8 mouse cellular contexts compared by ENCODE assay signal in genomic region chr5:142879318-142880175, GRCm38 (mm10). TPM values are rescaled to one million over a fixed set of nuclear protein-coding genes. Genes with fewer than 3 reads are reported as not detected.
DNase-seq lines count a peak whose midpoint lies in the region; ATAC-seq and TF ChIP-seq lines count a peak whose summit lies in the region.

No protein-coding gene starts in this region.

- TF ChIP-seq EP300 in liver, embryonic 14.5 days (IDR thresholded peaks at IDR 0.05; ENCODE audit: low read depth), result no peak
- TF ChIP-seq EP300 in stomach, postnatal 0 days (optimal IDR thresholded peaks at IDR 0.05), result no peak

- H3K36me3 ChIP-seq in embryonic facial prominence, embryonic 14.5 days (ENCODE audit: control insufficient read depth, insufficient read depth, low read length), result peaks cover 56% of the 10 kb centered on the region
- peaks cover 39% of the 10 kb centered on the region for H3K36me3 ChIP-seq in heart, embryonic 14.5 days (ENCODE audit: control insufficient read depth, insufficient read depth, low read length)
- H3K36me3 ChIP-seq in kidney, postnatal 0 days (ENCODE audit: insufficient read depth, low read length), result peaks cover 20% of the 10 kb centered on the region; the same call in 1 of the 2 replicates
- H3K36me3 ChIP-seq in liver, embryonic 14.5 days (replicated peaks; ENCODE audit: control insufficient read depth, insufficient read depth, low read depth), result no peaks in the 10 kb centered on the region
- H3K36me3 ChIP-seq in neural tube, embryonic 11.5 days (ENCODE audit: control insufficient read depth, insufficient read depth, low read length), result peaks cover 8% of the 10 kb centered on the region
- peaks cover 6% of the 10 kb centered on the region for H3K36me3 ChIP-seq in stomach, postnatal 0 days (ENCODE audit: control insufficient read depth, insufficient read depth, low read length)

- no peak overlapping the region for H3K4me2 ChIP-seq in embryonic facial prominence, embryonic 14.5 days (ENCODE audit: low read depth, low read length)
- H3K4me2 ChIP-seq in heart, embryonic 14.5 days (ENCODE audit: low read length), result no peak overlapping the region
- no peak overlapping the region for H3K4me2 ChIP-seq in kidney, postnatal 0 days (ENCODE audit: low read length)
- no peak overlapping the region for H3K4me2 ChIP-seq in liver, embryonic 14.5 days (ENCODE audit: low read depth)
- no peak overlapping the region for H3K4me2 ChIP-seq in neural tube, embryonic 11.5 days (ENCODE audit: low read depth)
- H3K4me2 ChIP-seq in stomach, postnatal 0 days (replicated peaks; ENCODE audit: low read depth), result no peak overlapping the region

- H3K27me3 ChIP-seq in embryonic facial prominence, embryonic 14.5 days (replicated peaks; ENCODE audit: control insufficient read depth, insufficient read depth, low read length), result no peaks in the 10 kb centered on the region
- H3K27me3 ChIP-seq in heart, embryonic 14.5 days (ENCODE audit: control insufficient read depth, insufficient read depth, low read length), result no peaks in the 10 kb centered on the region
- no peaks in the 10 kb centered on the region for H3K27me3 ChIP-seq in kidney, postnatal 0 days (ENCODE audit: insufficient read depth, low read length)
- H3K27me3 ChIP-seq in liver, embryonic 14.5 days (ENCODE audit: control insufficient read depth, insufficient read depth, low read length), result no peaks in the 10 kb centered on the region
- H3K27me3 ChIP-seq in neural tube, embryonic 11.5 days (ENCODE audit: control insufficient read depth, insufficient read depth, low read length), result no peaks in the 10 kb centered on the region
- H3K27me3 ChIP-seq in stomach, postnatal 0 days (ENCODE audit: control insufficient read depth, insufficient read depth, low read length), result no peaks in the 10 kb centered on the region

- peak; percentile 75 for ATAC-seq in embryonic facial prominence, embryonic 14.5 days (ENCODE audit: low read depth)
- 0 out of 2 replicates have a peak, but pooled peaks have one; percentile 48 for ATAC-seq in heart, embryonic 14.5 days (ENCODE audit: insufficient number of reproducible peaks, insufficient read depth, low FRiP score, low read depth)
- peak; percentile 72 for ATAC-seq in kidney, postnatal 0 days (replicated peaks; ENCODE audit: low FRiP score, low read depth)
- peak; percentile 74 for ATAC-seq in liver, embryonic 14.5 days (ENCODE audit: insufficient read depth)
- ATAC-seq in neural tube, embryonic 11.5 days (ENCODE audit: insufficient read depth, low FRiP score, low TSS enrichment), result peak; percentile 62; the same call in 1 of the 2 replicates
- ATAC-seq in stomach, postnatal 0 days (ENCODE audit: low FRiP score, low TSS enrichment), result peak; percentile 76

- WGBS in embryonic facial prominence, embryonic 14.5 days, result 64% methylated on average over 8 of the region's 8 CpGs
- WGBS in heart, embryonic 14.5 days, result 59% methylated on average over 8 of the region's 8 CpGs
- 61% methylated on average over 8 of the region's 8 CpGs for WGBS in kidney, postnatal 0 days
- WGBS in liver, embryonic 14.5 days (ENCODE audit: insufficient replicate concordance), result 46% methylated on average over 8 of the region's 8 CpGs
- WGBS in neural tube, embryonic 11.5 days, result 68% methylated on average over 8 of the region's 8 CpGs
- WGBS in stomach, postnatal 0 days, result 58% methylated on average over 8 of the region's 8 CpGs

- no peaks in the 10 kb centered on the region for H3K9me3 ChIP-seq in embryonic facial prominence, embryonic 14.5 days (ENCODE audit: control insufficient read depth, low read length)
- H3K9me3 ChIP-seq in heart, embryonic 14.5 days (ENCODE audit: control insufficient read depth, low read length), result no peaks in the 10 kb centered on the region
- no peaks in the 10 kb centered on the region for H3K9me3 ChIP-seq in kidney, postnatal 0 days (replicated peaks; ENCODE audit: low read length)
- no peaks in the 10 kb centered on the region for H3K9me3 ChIP-seq in liver, embryonic 14.5 days (ENCODE audit: control insufficient read depth, low read length)
- no peaks in the 10 kb centered on the region for H3K9me3 ChIP-seq in neural tube, embryonic 11.5 days (ENCODE audit: control insufficient read depth, low read length)
- H3K9me3 ChIP-seq in stomach, postnatal 0 days (ENCODE audit: control insufficient read depth, low read length), result no peaks in the 10 kb centered on the region

- peaks cover 2% of the 10 kb centered on the region; the same call in 1 of the 2 replicates for H3K4me1 ChIP-seq in embryonic facial prominence, embryonic 14.5 days (ENCODE audit: control insufficient read depth, insufficient read depth, low read length)
- H3K4me1 ChIP-seq in heart, embryonic 14.5 days (ENCODE audit: control insufficient read depth in 2 of 2, insufficient read depth in 2 of 2, low read length in 2 of 2), result peaks cover 3 to 16% of the 10 kb centered on the region in 2 experiments; a peak in 3 of 4 replicates
- peaks cover 10% of the 10 kb centered on the region; the same call in 1 of the 2 replicates for H3K4me1 ChIP-seq in kidney, postnatal 0 days (replicated peaks; ENCODE audit: insufficient read depth, low read length)
- H3K4me1 ChIP-seq in liver, embryonic 14.5 days (replicated peaks; ENCODE audit: control insufficient read depth in 2 of 2, insufficient read depth in 2 of 2, low read length in 1 of 2), result peaks cover 0 to 2% of the 10 kb centered on the region in 2 experiments; a peak in 1 of 4 replicates
- peaks cover 12% of the 10 kb centered on the region; the same call in 1 of the 2 replicates for H3K4me1 ChIP-seq in neural tube, embryonic 11.5 days (ENCODE audit: control insufficient read depth, insufficient read depth, low read length)
- H3K4me1 ChIP-seq in stomach, postnatal 0 days (replicated peaks; ENCODE audit: control insufficient read depth, insufficient read depth), result no peaks in the 10 kb centered on the region

- peak; percentile 90 for TF ChIP-seq CTCF in kidney, postnatal 0 days (IDR thresholded peaks at IDR 0.05; ENCODE audit: low read depth)
- peak; percentile 97 for TF ChIP-seq CTCF in liver, embryonic 14.5 days (IDR thresholded peaks at IDR 0.05; ENCODE audit: low read depth)
- peak; percentile 97 for TF ChIP-seq CTCF in stomach, postnatal 0 days (IDR thresholded peaks at IDR 0.05; ENCODE audit: low read depth)

- H3K27ac ChIP-seq in embryonic facial prominence, embryonic 14.5 days (replicated peaks; ENCODE audit: low read depth, low read length), result no peak overlapping the region
- H3K27ac ChIP-seq in heart, embryonic 14.5 days (replicated peaks in 1 of 2; ENCODE audit: control insufficient read depth in 1 of 2, insufficient read depth in 1 of 2, low read depth in 2 of 2, low read length in 2 of 2), result no peak overlapping the region
- no peak overlapping the region for H3K27ac ChIP-seq in kidney, postnatal 0 days
- no peak overlapping the region for H3K27ac ChIP-seq in liver, embryonic 14.5 days
- no peak overlapping the region for H3K27ac ChIP-seq in neural tube, embryonic 11.5 days (ENCODE audit: low read depth, low read length)
- H3K27ac ChIP-seq in stomach, postnatal 0 days (replicated peaks), result peak overlapping the region; percentile 35; the same call in 1 of the 2 replicates

- no peak overlapping the region for H3K4me3 ChIP-seq in embryonic facial prominence, embryonic 14.5 days (ENCODE audit: low read depth, low read length)
- no peak overlapping the region for H3K4me3 ChIP-seq in heart, embryonic 14.5 days (ENCODE audit: control insufficient read depth in 1 of 2, insufficient read depth in 1 of 2, low read depth in 1 of 2, low read length in 2 of 2)
- H3K4me3 ChIP-seq in kidney, postnatal 0 days (replicated peaks; ENCODE audit: low read depth, low read length), result no peak overlapping the region
- H3K4me3 ChIP-seq in liver, embryonic 14.5 days (ENCODE audit: insufficient read depth in 1 of 2, low read depth in 2 of 2, low read length in 2 of 2), result no peak overlapping the region
- no peak overlapping the region for H3K4me3 ChIP-seq in neural tube, embryonic 11.5 days (ENCODE audit: low read depth, low read length)
- H3K4me3 ChIP-seq in stomach, postnatal 0 days (ENCODE audit: low read depth, low read length), result no peak overlapping the region

- no peak overlapping the region for H3K9ac ChIP-seq in embryonic facial prominence, embryonic 14.5 days (ENCODE audit: low read depth, low read length)
- no peak overlapping the region for H3K9ac ChIP-seq in heart, embryonic 14.5 days (ENCODE audit: low read length)
- no peak overlapping the region for H3K9ac ChIP-seq in kidney, postnatal 0 days (ENCODE audit: low read depth, low read length)
- H3K9ac ChIP-seq in liver, embryonic 14.5 days (replicated peaks), result no peak overlapping the region
- no peak overlapping the region for H3K9ac ChIP-seq in neural tube, embryonic 11.5 days (ENCODE audit: low read length)
- H3K9ac ChIP-seq in stomach, postnatal 0 days (ENCODE audit: low read length), result no peak overlapping the region

- peak; percentile 87 for DNase-seq in CD4-positive helper T cell, adult 2 months (ENCODE audit: low read depth, low spot score)
- DNase-seq in adrenal gland, postnatal 36 days, result peak; percentile 82 to 90
- peak; percentile 94 for DNase-seq in embryonic facial prominence, embryonic 14.5 days (ENCODE audit: low spot score)
- peak; percentile 92 for DNase-seq in kidney, postnatal 0 days (ENCODE audit: low spot score)
- peak; percentile 73 to 78 (median 74) for DNase-seq in liver, embryonic 14.5 days (ENCODE audit: low read depth in 3 of 3, low spot score in 3 of 3)
- DNase-seq in neural tube, embryonic 11.5 days (ENCODE audit: low spot score), result peak; percentile 86
- peak; percentile 84 for DNase-seq in stomach, postnatal 0 days (ENCODE audit: low spot score)

RNA-seq across cellular contexts. Expression of gene Fbxl18, which starts 15.7 kb away (rescaled TPM):
- total RNA-seq in adrenal gland, postnatal 36 days (2021), result 10 to 100 TPM; 10.8 to 13.9 TPM
- 9.2 and 9.4 TPM in 2 replicates for polyA plus RNA-seq in embryonic facial prominence, embryonic 14.5 days (2014; fragmentation: Nextera tagmentation; extraction: Ambion mirVana)
- polyA plus RNA-seq in heart, embryonic 14.5 days (2014; fragmentation: Nextera tagmentation; extraction: Ambion mirVana), result 5.5 and 7.2 TPM in 2 replicates
- 9.6 and 9.9 TPM in 2 replicates for polyA plus RNA-seq in kidney, postnatal 0 days (2015; fragmentation: Nextera tagmentation; extraction: Ambion mirVana)
- polyA plus RNA-seq in liver, embryonic 14.5 days (2012; rRNA removed), result 1.9 and 2.2 TPM in 2 replicates
- 1.6 and 2.0 TPM in 2 replicates for polyA plus RNA-seq in liver, embryonic 14.5 days (2014; fragmentation: Nextera tagmentation; extraction: Ambion mirVana)
- polyA plus RNA-seq in neural tube, embryonic 11.5 days (2014; fragmentation: Nextera tagmentation; extraction: Ambion mirVana), result 12.2 and 13.7 TPM in 2 replicates
- polyA plus RNA-seq in stomach, postnatal 0 days (2015; fragmentation: Nextera tagmentation; extraction: Ambion mirVana), result 5.0 and 5.3 TPM in 2 replicates

RNA-seq across cellular contexts. Expression of gene Actb, which starts 27.0 kb away (rescaled TPM):
- 1,000 to 10,000 TPM; 3,336 to 3,351 TPM for total RNA-seq in adrenal gland, postnatal 36 days (2021)
- 12,527 and 12,883 TPM in 2 replicates for polyA plus RNA-seq in embryonic facial prominence, embryonic 14.5 days (2014; fragmentation: Nextera tagmentation; extraction: Ambion mirVana)
- polyA plus RNA-seq in heart, embryonic 14.5 days (2014; fragmentation: Nextera tagmentation; extraction: Ambion mirVana), result 5,159 and 5,554 TPM in 2 replicates
- 14,836 and 15,514 TPM in 2 replicates for polyA plus RNA-seq in kidney, postnatal 0 days (2015; fragmentation: Nextera tagmentation; extraction: Ambion mirVana)
- 776 and 920 TPM in 2 replicates for polyA plus RNA-seq in liver, embryonic 14.5 days (2012; rRNA removed)
- 7,259 and 7,802 TPM in 2 replicates for polyA plus RNA-seq in liver, embryonic 14.5 days (2014; fragmentation: Nextera tagmentation; extraction: Ambion mirVana)
- polyA plus RNA-seq in neural tube, embryonic 11.5 days (2014; fragmentation: Nextera tagmentation; extraction: Ambion mirVana), result 15,839 and 16,684 TPM in 2 replicates
- 14,823 and 16,187 TPM in 2 replicates for polyA plus RNA-seq in stomach, postnatal 0 days (2015; fragmentation: Nextera tagmentation; extraction: Ambion mirVana)
